Mouse (Mus musculus) G1E (cell line): ENCODE measurements around the gene Syngr4. TPM values are rescaled to one million over a fixed set of nuclear protein-coding genes. Genes with fewer than 3 reads are reported as not detected.
"Not testable (repeated sequence)": the region's sequence is repeated elsewhere in the genome, so short reads cannot be mapped to it uniquely, and the experiment has no call there.

ENCODE experiments used
- ATAC-seq: 2 replicates; pipeline ENCODE4 v1.8.0; 2016; ENCODE audit warnings: mild to moderate bottlenecking; ENCODE audit not compliant: insufficient number of reproducible peaks, poor library complexity, low FRiP score, severe bottlenecking; ENCODE audit errors: extremely low read depth
- DNase-seq: peaks from one replicate; pipeline ENCODE4 v3.0.0; 2012; ENCODE audit warnings: low spot score
- H3K27me3 ChIP-seq: 2 replicates; pipeline ENCODE4 v1.6.1; 2012; ENCODE audit warnings: mild to moderate bottlenecking, low read length, inconsistent platforms; ENCODE audit not compliant: insufficient read depth
- H3K36me3 ChIP-seq: replicated peaks from 2 replicates; pipeline ENCODE3; 2012; ENCODE audit warnings: mild to moderate bottlenecking, inconsistent platforms
- H3K4me1 ChIP-seq: 2 replicates; pipeline ENCODE4 v1.6.1; 2012; ENCODE audit warnings: low read depth, low read length, inconsistent platforms, mixed read lengths; ENCODE audit not compliant: insufficient read depth
- H3K4me3 ChIP-seq: 2 replicates; pipeline ENCODE4 v1.5.1; 2012; ENCODE audit warnings: low read depth, mild to moderate bottlenecking, inconsistent platforms, low read length, moderate library complexity, mixed read lengths
- H3K9me3 ChIP-seq: replicated peaks from 2 replicates; pipeline ENCODE4 v1.6.1; 2012; ENCODE audit warnings: inconsistent platforms
- CTCF ChIP-seq: IDR thresholded peaks from 2 replicates; pipeline ENCODE4 v1.5.1; 2012; ENCODE audit warnings: low read depth, low read length, inconsistent platforms, mixed read lengths
- GATA1 ChIP-seq: IDR thresholded peaks from 2 replicates; pipeline ENCODE4 v1.6.1; 2012; ENCODE audit warnings: borderline replicate concordance, low read length, inconsistent platforms, mixed read lengths
- GATA2 ChIP-seq: IDR thresholded peaks from 2 replicates; pipeline ENCODE4 v1.6.1; 2012; ENCODE audit warnings: low read depth, low read length, inconsistent platforms, borderline replicate concordance
- POLR2AphosphoS5 ChIP-seq: IDR thresholded peaks from 2 replicates; pipeline ENCODE4 v1.6.1; 2012; ENCODE audit warnings: low read depth, low read length, inconsistent platforms; ENCODE audit not compliant: insufficient replicate concordance
- TAL1 ChIP-seq: conservative IDR thresholded peaks from 2 replicates; pipeline ENCODE4 v1.6.1; 2012; ENCODE audit warnings: low read depth, low read length, inconsistent platforms, mixed read lengths
- polyA plus RNA-seq: library from polyadenylated mRNA; stranded (reverse); fragments of >175 nt; gene quantifications from 2 replicates; pipeline ENCODE4 v1.2.3, GENCODE M21; 2012
- total RNA-seq, 2 experiments: library from RNA; stranded (forward) in 1 of 2; stranded (reverse) in 1 of 2; fragments of 200-1000 nt in 1 of 2; fragments of >200 nt in 1 of 2; fragmentation: Nextera tagmentation in 1 of 2; gene quantifications; 2 replicates each; pipeline ENCODE4 v1.2.3; 2014 to 2017

Syngr4 gene
- total and polyA plus RNA-seq, 3 experiments, result 6.4 to 42.5 (median 33.2) TPM

DNA sequence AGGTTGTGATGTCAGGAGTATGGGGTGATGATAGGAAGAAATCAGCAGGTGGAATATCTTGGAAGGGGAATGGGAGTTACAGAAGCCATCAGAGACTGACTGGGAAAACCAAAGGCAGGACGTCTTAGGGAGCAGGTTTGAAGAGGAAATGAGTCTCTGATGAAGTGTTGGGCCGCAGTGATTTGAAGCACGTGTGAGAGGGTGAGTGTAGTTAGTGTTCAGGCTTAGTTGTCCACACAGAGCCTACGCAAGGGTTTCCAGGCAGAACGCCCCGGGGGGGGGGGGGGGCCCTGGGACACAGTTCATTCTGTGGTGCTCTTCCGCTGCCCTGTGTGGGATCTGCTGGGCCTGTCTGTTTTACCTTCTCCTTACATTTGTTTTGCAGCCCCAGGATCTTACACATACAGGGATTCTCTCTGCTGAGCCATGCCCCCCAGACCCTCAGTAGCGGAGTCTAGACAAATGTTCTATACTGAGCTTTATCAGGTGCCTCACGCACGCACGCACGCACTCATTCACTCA is 6.0 kb upstream of the Syngr4 start:
- no peaks in the 10 kb centered on the region for H3K27me3 ChIP-seq
- peaks cover 21% of the 10 kb centered on the region for H3K4me1 ChIP-seq
- no peak for DNase-seq
- TF ChIP-seq POLR2AphosphoS5, result no peak
- no peak for TF ChIP-seq GATA1
- no peak for TF ChIP-seq CTCF
- TF ChIP-seq GATA2, result no peak
- no peak for TF ChIP-seq TAL1
- no peak for ATAC-seq
- H3K4me3 ChIP-seq, result no peak overlapping the region
- H3K36me3 ChIP-seq, result peaks cover 49% of the 10 kb centered on the region
- H3K9me3 ChIP-seq, result 0 out of 2 replicates have a peak, but pooled peaks cover 4% of the 10 kb centered on the region

DNA sequence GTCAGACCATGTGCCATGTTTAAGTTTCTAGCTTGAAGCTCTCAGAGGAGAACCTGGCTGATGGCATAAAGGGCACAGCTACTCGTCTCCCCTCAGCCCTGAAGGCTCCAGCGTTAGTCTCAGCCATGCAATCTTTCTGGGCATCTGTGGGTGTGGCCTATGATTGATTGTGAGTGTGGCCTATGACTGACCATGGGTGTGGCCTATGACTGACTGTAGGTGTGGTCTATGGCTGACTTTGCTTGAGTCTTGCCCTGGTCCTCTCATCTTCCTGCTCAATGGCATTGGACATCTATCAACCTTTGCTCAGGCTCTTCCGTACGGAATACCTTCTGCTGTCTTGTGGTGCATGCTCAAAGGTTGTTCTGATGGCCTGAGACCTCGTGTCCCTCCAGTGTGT is 5.0 kb upstream of the Syngr4 start:
- Histone ChIP-seq H3K27me3 (no peaks in the 10 kb centered on the region), H3K4me1 (peaks cover 28% of the 10 kb centered on the region), H3K36me3 (peaks cover 40% of the 10 kb centered on the region), H3K4me3 (no peak overlapping the region), H3K9me3 (0 out of 2 replicates have a peak, but pooled peaks cover 4% of the 10 kb centered on the region)
- ATAC-seq (no peak), DNase-seq (no peak)
- no peak for TF ChIP-seq CTCF
- no peak for TF ChIP-seq POLR2AphosphoS5
- TF ChIP-seq GATA2, result no peak
- no peak for TF ChIP-seq GATA1
- no peak for TF ChIP-seq TAL1

DNA sequence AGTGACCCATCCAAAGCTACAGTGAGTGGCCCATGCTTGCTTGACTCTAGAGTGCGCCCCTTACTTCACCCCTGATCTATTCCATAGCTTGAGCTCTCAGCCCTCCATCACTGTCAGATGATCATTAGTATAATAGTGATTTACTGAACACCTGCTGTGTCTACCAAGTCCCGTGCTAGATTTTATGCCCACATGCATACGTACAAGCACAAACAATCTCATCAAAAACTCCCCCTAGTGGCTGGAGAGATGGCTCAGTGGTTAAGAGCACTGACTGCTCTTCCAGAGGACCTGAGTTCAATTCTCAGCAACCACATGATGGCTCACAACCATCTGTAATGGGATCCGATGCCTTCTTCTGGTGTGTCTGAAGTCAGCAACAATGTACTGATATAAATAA is 1.6 kb upstream of the Syngr4 start:
- H3K4me1 ChIP-seq, result peaks cover 43% of the 10 kb centered on the region
- H3K9me3 ChIP-seq, H3K27me3 ChIP-seq, ATAC-seq, DNase-seq: not testable (repeated sequence)
- H3K36me3 ChIP-seq, result peaks cover 48% of the 10 kb centered on the region
- H3K4me3 ChIP-seq, result peak overlapping the region; percentile 73; the same call in 1 of the 2 replicates

DNA sequence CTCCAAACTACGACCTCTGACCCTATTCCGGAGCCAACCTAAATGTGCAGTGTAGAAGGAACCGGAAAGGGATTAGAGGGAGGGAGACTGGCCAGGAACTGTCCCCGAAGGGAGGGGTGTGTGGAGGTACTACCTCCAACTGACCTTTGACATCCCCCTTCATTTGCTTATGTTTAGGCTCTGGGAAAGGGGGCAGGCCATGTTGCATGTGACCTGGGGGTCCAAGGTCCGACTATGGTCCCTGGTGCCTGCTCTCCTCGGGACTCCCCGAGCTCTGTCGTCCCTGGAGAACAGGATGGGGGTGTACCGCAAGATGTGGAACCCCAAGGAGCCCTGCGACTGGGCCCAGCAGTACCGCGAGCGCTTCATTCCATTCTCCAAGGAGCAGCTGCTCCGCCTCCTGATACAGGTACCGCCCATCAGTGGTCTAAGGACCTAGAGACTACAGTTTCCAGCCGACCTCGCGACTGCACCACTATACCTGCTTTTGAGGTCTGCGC is 794 bp upstream of the Syngr4 start:
- Histone ChIP-seq H3K9me3 (no peaks in the 10 kb centered on the region), H3K4me1 (peaks cover 46% of the 10 kb centered on the region), H3K36me3 (peaks cover 50% of the 10 kb centered on the region), H3K4me3 (peak overlapping the region; percentile 73), H3K27me3 (peaks cover 3% of the 10 kb centered on the region; the same call in 1 of the 2 replicates)
- DNase-seq (peak; percentile 71), ATAC-seq (peak; percentile 47)
- TF ChIP-seq GATA1 (no peak), GATA2 (no peak), POLR2AphosphoS5 (no peak)

DNA sequence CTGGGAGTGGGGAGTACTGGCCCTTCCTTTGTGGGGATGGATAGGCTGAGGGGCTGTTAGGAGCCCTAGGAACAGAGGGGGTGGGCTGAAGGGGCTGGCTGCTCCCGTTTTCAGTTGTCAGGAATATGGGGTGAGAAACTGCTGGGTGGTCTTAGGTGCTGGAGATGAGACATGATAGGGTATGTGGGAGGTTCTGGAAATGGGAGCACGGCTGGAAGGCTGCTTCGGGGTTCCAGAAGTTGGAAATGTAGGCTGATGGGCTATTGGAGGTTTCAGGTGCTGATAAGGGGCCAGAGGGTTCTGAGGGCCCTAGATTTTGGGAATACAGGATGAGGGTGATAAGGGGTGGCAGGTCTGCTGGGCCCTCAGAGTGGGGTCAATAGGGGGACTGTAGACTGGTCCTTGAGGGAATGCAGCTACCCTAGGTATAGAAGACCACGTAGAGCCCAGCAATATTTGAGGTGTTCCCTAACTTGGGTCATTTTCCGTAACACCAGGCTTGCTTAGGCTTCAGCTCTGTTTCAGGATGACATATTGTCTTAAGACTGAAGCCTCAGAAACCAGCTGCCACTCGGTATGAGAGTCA is 490 bp downstream of the Syngr4 start:
- Histone ChIP-seq H3K4me3 (peak overlapping the region; percentile 58), H3K4me1 (peaks cover 40% of the 10 kb centered on the region), H3K9me3 (no peaks in the 10 kb centered on the region), H3K36me3 (peaks cover 46% of the 10 kb centered on the region), H3K27me3 (peaks cover 3% of the 10 kb centered on the region; the same call in 1 of the 2 replicates)
- DNase-seq (no peak), ATAC-seq (no peak)
- TF ChIP-seq GATA2 (no peak), GATA1 (no peak), CTCF (no peak)

DNA sequence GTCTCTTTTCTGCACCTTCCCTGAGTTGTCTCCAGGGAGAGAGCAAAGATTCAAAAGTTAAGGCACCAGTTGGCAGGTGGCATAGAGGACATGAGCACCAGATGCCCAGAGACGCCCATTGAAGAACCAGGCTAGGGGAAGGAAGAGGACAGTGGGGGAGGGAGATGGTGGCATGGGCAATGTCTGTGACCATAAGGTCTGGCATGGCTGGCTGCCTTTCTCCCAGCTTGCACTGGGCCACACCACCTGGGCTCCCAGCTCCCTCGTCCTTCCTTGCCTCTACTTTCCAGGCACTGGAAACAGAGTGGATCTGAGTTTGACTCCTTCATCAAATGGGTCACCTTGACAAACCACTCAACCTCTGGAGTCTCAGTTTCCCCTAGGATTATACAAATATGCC is 3.9 kb downstream of the Syngr4 start:
- H3K4me1 ChIP-seq, result peaks cover 26% of the 10 kb centered on the region
- TF ChIP-seq GATA1 (no peak), CTCF (no peak), GATA2 (no peak), TAL1 (no peak), POLR2AphosphoS5 (no peak)
- ATAC-seq (no peak), DNase-seq (no peak)
- no peaks in the 10 kb centered on the region for H3K9me3 ChIP-seq
- H3K4me3 ChIP-seq, result no peak overlapping the region
- peaks cover 38% of the 10 kb centered on the region for H3K36me3 ChIP-seq
- peaks cover 3% of the 10 kb centered on the region; the same call in 1 of the 2 replicates for H3K27me3 ChIP-seq

DNA sequence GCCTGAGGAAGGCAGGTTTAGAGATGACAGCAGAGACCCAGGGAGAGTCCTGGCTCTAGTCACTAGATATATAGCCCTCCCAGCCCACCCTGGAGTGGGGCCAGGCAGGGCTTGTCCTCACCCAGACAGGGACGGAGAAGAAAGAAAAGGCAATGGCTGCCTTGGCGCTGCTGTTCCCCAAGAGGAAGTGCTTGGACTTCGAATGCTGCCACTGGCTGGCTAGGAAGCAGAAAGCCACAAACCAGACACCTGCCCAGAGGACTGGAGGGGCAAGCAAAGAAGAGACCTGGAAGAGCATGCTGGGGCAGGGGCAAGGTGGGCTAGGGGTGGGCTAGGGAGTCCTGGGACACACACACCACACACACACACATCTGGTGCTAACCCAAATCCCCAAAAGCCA is 9.3 kb downstream of the Syngr4 start:
- Histone ChIP-seq H3K9me3 (no peaks in the 10 kb centered on the region), H3K27me3 (no peaks in the 10 kb centered on the region), H3K36me3 (peaks cover 67% of the 10 kb centered on the region), H3K4me3 (no peak overlapping the region), H3K4me1 (no peaks in the 10 kb centered on the region)
- DNase-seq (no peak), ATAC-seq (no peak)
- TF ChIP-seq GATA1, result no peak
- TF ChIP-seq CTCF, result no peak
- TF ChIP-seq POLR2AphosphoS5, result no peak
- TF ChIP-seq TAL1, result no peak
- no peak for TF ChIP-seq GATA2
